Mouse (Mus musculus) gastrocnemius, adult 18-20 months (tissue): ENCODE measurements around the gene Nav1. TPM values are rescaled to one million over a fixed set of nuclear protein-coding genes. Genes with fewer than 3 reads are reported as not detected.

Source experiments
- DNase-seq: peaks from one replicate; pipeline ENCODE4 v3.0.0; 2021; ENCODE audit warnings: low spot score
- total RNA-seq, 2 experiments: library from RNA; stranded (reverse); gene quantifications; 2 replicates each; pipeline ENCODE4 v1.2.3; 2021

The Nav1 gene
- total RNA-seq, 2 experiments from 2014 or later = 8.4 to 11.4 TPM

DNA sequence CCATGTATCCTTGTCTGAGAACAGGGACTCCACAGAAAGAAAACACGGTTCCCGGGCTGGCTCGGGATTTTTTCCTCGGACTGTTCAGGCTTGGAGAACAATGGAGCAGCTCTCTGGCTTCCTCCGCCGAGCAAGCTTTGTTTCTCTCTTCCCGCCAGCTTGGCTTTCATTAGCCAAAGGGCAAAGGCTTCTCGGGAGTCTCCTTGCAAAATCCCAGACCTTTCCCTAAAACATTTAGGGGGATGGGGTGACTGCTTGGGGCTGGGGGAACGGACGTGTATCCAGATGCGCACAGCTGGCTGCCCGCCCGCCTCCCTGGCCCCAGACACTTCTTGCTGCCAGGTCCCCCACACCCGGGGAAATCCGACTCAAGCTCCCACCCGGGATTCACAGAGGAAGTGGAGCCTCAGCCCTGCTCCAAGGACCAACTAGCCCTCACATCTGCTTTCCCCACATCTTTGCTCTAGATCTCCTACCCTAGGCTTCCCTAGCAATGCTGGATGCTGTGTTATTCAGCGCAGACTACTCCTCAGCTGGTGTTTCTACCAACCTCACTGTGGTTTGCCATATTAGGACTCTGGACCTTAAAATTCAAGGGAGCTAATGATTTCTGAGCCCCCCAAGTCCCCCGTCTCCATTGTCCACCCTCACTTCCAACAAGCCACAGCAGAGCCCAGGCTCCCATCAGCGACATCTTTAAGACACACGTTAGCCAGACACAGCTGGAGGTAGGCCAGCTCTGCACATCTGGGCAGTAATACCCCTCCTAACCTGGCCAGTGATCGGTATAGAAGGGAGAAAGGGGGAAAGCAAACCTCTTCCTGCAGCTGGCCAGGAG is 23.2 kb downstream of the Nav1 start:
- no peak for DNase-seq

DNA sequence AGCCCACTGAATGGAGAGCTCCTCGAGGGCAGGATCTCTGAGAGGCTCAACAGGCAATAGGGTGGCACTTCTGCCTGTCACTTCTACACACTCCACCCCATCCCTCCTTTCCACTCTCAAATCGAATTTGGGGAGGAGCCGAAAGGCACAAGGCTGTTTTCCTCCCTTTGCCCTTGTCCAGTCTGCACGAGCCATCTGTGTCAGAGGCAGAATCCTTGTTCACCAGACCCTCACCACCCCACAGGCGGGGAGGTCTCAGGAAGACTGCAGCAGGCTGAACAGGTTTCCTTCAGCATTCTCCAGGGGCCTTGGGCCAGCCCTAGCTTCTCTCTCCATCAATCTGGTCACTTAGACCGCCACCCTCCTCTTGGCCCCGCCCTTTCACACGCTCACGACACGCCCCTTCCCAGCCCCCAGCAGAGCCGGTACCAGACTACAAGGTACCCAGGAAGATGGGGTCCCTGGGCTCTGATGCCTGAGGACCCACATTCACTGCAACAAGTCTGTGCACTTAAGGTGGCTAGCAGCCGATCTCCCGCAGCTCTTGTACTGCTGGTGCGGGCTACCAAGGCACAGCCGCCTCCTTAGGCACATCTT is 23.9 kb downstream of the Nav1 start:
- peak; percentile 35 for DNase-seq

DNA sequence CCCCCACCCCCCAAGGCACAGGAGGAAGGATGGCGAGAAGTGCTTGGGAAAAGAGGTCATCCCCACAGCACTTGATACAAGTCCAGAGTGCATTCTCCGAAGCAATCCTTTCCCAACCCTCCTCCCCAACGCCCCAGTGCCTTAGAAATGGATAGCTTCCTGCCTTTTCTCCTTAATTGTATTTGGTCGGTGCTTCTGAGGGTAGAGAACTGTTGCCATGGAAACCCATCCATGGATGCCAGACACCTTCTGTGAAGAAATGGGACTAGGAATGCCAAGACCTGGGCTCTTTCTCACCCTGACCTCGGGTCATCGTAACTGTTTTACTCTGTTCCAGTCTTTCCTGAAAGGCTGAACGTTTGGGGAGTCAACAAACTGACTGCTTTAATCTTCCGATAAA is 26.1 kb downstream of the Nav1 start:
- no peak for DNase-seq

DNA sequence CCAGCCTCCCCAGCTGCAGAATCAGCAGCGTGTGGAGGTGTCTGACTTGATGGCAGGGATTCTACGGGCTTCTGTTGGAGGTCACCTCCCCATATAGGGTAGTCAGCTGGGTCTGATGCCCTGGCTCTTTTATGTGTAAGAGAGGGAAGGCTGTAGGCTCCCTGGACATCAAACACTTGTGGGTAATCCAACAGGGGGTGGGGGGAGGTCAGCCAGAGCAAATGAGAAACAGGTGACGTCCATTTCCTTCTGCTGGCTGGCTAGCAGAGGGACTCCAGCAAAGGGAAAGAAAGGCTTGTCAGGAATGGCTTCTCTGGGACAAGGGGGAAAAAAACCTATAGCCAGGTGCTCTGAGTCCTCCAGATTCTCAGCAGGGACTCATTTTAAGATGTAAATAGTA is 28.0 kb downstream of the Nav1 start:
- no peak for DNase-seq

DNA sequence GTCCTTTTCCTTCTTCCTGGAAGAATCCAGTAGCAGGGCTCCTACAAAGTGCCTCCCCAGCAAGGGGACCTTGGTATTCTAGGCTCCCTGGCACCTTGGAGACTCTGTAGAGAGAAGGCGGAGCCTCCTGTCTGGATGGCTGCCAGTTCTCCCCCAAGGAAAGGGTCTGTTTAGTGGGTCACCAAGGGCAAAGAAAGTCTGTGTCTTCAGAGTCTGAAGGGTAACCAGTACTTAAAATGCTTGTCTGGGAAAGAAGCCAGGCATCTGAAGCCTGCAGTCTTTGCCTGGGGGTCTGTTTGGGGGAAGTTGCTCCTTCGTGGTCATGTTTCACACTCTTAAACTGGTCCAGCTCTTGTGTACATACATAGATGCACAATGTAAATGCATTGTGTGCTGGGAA is 29.3 kb downstream of the Nav1 start:
- DNase-seq = no peak

DNA sequence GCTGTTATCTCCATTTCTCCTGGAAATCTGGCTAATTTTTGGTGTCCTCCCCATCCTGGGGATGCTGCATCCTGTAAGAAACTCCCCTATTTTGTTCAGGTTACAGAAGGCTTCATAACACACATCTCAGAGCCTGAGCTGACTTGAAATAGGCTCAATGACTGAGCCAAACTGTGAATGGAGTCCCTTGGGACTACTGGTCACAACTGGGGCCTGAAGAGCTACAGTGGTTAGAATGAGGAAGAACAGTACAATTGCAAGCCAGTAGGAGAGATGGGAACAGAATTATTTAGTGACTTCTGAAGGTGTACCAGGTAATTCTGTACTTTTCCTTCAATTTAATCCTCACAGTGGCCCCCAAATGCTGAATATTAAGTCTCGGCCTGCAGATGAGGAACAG is 31.7 kb downstream of the Nav1 start:
- no peak for DNase-seq

DNA sequence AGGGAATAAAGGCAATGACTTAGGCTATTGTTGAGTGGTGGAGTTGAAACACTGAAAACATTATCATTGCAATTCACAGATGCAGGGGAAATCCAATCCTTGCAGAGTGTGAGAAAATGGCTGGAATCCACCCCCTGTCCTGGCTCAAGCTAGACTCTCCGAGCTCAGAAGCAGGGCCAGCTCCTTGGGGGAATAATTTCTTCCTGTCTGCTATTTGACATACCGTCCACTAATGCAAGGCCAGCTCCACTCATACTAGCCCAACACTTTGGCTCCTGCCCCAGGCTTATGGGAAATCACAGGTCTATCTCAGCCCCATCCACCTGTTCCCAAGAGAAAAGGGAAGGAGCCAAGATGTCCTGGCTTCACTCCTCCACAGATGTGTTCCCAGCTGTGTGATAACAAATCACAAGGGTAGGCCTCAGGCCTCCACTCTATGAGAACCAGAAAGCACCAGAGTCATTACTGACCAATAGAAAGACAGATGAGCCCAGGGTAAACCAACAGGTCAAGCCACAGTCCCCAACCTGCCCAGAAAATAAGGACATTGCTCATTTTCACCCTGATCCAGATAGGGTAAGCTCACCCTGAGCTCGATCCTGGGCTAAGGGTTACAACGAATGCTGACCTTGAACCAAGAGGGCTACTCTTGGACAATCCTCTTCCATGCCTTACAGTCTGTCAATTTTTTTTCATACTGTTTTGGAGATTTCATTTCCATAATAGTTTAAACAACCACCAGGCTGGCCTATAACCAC is 32.5 kb downstream of the Nav1 start:
- DNase-seq = peak; percentile 42

DNA sequence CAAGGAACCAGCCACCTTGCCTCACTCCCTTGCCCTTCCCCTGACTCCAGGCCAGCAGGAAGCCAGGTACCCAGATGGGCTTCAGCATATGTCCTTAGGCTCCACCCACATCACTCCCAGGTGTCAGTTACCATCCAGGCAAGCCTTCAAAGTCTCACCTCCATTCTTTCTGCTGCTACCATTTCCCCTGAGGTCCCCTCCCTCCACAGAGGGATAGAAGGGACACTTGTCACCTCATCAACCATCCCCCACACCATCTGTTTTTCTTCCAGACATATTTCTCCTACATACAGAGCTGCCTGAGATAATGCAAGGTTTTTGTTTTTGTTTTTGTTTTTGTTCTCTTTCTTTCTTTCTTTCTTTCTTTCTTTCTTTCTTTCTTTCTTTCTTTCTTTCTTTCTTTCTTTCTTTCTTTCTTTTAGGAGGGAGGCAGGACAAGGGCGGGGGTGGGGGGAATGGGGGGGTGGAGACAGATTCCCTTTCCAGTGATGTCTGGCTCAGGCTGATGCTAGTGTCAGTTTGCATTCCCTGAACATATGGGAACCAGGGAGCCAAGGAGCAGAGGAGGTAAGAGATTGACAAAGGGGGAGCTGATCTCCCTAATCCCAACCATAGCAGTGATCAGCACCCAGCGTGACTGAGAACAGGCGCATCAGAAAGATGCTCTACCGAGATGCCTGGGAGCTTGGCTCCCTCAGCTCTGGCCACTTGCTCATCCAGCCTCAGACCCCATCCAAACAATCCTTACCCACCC is 34.8 kb downstream of the Nav1 start:
- no peak for DNase-seq

DNA sequence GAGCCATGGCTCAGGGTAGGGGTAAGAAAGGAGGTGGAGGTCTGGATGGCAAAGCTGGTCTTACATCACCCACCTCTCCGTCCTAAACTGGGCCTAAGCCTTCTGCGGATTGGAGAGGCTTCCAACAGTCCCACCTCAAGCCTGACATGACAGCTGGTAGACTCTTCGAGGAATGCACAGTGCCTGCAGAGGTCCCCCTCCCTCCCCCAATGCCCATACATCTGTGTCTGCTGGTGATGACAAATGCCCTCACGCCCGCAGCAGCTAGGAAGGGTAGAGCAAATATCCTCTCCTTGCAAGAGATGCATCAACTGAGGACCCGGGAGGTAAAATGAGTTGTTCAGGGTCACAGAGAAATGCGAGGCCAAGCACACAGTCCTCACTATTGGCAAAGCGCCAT is 39.0 kb downstream of the Nav1 start:
- no peak for DNase-seq

DNA sequence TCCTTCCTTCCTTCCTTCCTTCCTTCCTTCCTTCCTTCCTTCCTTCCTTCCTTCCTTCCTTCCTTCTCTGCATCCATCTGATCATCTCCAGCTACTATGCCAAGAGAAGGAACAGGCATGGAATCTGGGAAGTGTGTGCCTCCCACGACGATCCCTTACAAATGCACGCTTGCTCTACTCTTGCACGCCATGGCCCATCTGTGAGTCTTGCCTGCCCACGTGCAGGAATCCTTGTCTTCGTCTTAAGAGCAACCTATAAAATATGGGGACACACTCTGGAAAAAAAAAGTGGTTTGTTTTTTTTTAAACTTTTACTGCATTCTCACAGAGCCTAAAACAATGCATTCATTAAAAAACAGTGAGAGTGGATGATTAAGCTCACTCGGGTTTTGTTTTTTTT is 40.5 kb downstream of the Nav1 start:
- no peak for DNase-seq

DNA sequence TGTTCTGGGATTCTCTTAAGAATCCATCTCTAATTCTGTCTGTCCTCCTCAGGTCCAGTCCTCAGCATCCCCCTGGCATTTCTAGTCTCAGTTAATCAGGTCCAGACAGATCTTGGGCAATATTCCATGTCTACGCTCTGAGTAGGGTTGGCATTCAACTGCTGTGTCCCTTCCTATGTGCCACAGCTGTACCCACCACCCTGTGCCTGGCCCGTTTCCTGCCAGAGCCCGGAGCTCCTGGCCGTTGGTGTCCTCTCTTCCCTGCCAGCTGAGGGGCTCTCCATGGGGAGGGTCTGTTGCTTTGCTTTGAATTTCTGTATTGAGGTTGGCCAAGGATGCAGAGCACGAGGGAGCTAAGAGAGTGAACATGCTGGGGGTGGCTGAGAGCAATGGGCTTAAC is 41.3 kb downstream of the Nav1 start:
- DNase-seq = no peak

DNA sequence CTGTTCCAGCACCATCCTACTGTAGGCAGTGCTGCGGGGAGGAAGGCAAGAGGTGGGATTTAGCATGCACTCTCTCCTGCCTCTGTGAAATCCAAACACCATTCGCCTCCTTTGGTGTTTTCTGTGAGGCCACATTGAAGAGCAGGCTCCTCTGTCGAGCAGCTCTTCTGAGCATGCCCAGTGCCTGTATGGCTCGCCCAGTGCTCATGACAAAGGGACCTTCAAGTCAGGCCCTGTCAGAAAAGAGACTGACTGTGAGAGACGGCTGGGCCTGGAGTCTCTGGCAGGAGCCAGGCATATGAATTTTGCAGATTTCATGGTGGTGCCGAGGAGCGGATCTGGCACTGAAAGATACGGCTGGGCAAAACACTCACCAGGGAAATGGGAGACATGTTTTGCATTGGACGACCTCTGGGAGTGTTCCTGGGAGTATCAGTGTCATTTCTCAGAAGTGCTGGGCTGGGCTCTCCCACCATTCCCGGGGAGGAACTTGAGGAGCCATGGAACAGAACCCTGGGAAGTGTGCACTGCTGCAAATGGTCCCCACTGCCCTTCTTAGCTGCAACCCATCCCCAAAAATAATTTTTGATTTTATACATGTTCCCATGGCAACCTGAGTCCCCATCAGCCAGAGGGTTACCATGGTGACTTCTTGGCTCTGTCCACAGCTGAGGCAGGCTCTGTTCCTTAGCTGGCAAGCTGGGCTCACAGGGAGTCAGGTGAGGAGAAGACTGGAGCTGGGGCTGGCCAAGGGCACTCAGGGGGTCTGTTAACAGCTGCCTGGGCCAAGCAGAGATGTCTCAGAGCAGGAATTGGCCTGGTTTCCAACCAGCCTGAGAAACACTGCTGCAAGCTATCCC is 42.2 kb downstream of the Nav1 start:
- DNase-seq = peak; percentile 36

DNA sequence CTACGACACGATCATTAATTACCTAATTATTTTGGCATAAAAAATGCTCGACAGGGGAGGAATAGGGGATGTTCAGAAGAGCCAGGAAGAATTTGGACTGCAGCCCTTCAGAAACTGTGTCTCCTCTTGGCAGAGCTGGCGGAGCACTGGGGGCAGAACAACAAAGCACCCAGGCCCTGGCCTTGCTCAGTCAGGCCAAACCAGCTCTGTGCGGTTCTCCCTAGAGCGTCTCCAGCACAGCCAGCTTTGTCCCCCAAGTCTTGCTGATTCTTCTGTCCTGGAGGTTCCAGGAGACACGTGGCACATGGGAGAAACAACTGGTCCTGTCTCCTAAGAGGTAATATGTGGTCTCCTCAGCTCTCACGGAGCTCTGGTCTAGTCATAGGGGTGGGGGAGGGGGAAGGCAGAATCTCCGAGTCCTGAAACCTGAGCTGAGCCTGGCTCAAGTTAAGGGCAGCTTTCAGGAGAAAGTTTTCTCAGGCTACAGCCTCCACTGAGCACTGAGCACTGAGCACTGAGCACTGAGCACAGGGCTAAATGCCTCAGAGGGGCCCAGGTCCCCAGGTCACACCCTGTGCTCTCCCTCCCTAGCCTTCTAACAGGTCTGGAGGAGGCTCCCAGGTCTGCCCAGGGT is 43.2 kb downstream of the Nav1 start:
- no peak for DNase-seq

DNA sequence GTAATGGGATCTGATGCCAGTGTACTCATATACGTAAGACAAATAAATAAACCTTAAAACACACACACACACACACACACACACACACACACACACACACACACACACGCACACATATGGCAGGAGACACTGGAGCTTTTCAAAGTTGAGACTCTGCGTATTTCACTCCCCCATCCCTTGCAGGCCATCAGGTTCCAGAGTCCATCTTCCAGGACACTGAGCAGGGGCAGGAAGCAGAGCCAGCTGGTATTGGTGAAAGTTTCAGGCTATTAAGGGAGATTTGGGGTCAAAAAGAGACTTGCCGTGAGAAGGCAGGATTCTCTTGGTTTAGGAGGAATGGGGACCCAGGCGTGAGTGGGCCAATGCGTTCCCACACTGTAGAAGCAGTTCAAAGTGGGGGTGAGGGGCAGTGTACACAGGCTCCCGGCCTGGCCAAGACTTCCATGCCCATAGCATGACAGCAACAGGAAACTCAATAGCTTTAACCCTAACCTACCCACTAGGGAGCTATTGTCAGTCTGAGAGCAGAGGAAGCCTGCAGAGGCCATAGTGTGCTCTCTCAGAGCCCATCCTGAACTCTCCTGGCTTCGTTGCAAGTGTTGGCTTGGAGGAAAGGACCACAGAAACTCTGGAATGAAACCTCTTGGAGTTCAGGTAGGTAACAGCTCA is 44.0 kb downstream of the Nav1 start:
- DNase-seq = no peak

DNA sequence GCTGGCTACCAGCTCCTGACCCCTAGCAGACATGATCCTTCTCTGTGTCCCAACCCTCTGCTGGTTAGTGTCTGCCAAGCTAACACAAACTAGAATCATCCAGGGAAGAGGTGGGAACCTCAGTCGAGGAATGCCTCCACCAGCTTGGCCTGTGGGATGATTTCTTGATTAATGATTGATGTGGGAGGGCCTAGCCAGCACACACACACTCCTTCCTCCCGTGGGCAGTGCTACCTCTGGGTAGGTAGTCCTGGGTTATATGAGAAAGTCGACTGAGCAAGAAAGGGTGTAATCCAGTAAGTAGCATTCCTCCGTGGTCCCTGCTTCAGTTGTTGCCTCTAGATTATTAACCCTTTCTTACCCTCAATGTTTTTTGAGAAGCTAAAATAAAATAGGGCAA is 45.0 kb downstream of the Nav1 start:
- no peak for DNase-seq

DNA sequence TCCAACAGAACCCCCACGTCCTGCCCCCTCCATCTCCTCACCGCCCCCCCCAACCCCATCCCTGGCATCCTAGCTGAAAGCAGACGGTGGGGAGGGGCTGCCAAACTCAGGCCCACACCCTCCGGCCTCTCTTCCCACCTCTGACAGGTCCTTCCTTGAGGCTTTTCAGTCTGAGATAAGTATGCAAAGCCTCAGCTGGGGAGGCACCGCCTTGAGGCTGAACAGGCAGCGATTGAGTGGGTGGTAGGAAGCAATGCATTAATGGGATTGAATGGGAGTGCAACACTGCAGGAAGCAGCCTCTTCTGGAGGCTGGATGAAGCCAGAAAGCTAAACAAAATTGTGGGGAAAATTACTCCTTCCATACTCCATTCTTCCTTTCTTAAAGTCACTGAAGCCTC is 45.8 kb downstream of the Nav1 start:
- no peak for DNase-seq

DNA sequence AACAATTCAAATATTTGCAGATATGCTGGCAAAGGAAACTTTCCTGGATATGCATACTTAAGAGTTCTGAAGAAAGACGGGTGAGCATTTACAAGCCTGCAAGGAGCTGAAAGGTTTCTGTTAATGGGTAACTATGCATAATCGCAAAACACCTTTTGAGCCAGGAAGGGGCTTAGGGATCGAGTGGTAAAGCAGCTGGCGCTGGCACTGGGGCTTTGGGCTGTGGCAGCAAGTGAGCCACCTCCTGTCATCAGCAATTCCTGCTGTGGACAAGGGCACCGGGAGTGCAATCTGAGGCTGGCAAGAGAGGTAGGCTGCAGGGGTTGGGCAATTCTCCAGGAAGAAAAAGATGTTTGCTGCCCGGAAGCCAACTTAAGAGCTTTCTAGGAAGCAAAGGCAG is 49.1 kb downstream of the Nav1 start:
- no peak for DNase-seq

DNA sequence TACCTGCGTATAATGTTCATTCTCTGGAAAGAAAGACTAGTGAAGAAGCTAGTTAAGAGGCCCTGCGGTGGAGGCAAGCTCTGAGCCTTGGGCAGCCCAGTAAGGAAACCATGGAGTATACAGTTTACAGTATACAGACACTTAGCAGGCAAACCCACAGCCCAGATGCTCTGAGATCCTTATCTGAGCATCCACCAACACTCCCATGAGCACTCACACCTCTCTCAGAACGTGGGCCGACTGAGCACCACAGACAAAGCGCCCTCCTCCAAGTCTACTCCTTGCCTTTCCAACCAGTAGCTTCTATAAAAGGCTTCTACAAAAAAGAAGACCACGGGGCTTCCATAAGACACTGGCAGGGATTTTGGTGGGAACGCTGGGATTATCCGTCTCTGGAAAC is 51.2 kb downstream of the Nav1 start:
- no peak for DNase-seq

DNA sequence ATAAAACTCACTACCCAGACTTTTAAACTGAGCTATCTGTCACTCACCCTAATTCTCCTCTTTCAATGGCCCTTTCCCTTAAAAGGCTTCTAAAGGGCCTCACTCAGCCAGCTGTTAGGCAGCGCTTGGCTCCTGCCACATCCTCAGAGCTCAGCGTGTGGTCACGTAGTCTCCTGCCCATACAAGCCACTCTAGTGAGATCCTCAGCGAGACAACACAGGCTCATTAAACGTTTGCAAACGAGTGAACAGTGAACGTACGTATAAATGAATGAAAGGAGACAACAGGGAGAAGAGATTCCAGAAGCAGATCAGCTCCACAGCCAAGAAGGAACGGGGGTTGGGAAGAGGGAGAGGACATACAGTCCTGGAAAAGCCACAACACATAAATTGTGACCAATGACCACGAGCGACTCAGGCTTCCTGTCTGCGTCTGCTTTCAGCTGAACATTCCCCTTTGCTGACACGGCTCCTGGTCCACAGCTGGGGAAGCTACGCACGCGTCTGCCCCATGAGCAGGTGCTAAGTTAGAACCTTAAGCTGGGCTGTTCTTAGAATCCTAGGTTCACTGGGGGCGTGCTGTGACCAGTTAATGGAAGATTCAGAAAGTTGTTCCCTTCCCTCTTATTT is 52.3 kb downstream of the Nav1 start:
- no peak for DNase-seq
